Mouse (Mus musculus) ES-CJ7 (cell line): ENCODE data around the gene Ano6.

ENCODE experiments used
- DNase-seq: peaks from one replicate; pipeline ENCODE4 v3.0.0; 2011; ENCODE audit warnings: low read depth, low spot score

The Ano6 gene

GRCm38 (mm10) chr15:95855953-95856352 is 65.3 kb downstream of the Ano6 start:
- DNase-seq: no peak

GRCm38 (mm10) chr15:95856684-95857595 is 66.3 kb downstream of the Ano6 start:
- DNase-seq: no peak

- DNase-seq: no peak
These were observed 68.4 kb downstream of the Ano6 start for GRCm38 (mm10) chr15:95858876-95859655.

DNA sequence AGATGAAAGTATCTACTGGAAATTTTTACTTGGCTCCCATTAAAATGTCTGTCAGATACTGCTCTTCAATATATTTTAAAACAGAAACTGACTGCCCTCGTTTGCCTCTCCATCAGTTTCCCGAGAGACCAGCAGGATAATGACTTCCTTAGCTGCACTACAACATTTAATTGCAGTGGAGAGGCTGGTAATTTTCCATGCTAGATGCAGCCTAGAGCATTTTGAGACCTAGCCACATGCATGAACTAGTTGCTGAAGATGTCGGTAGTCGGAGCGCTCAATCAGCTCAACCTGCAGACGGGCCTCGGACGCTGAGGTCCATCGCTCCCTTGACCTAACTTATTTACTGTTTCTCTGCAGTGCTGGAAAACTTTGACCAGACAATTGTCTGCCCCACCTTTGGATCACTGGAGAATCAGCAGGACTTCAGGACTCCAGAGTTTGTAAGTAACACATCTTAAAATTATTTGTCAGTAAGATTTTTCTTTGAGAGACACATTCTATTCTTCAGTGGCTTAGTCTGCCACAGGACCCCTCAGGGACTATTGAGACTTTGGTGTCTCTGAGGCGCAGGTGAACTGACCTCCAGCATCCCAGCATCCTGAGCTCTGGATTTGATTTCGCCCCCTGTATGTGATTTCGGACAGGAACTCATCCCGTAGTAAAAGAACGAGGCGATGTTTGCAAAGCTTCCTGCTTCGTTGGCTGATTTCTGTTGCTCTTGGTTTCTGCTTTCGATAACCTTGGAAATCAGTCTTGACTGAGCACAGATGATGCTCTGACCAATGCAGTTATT is 73.4 kb downstream of the Ano6 start:
- DNase-seq: no peak

GRCm38 (mm10) chr15:95865311-95866100 is 74.9 kb downstream of the Ano6 start:
- no peak for DNase-seq

GRCm38 (mm10) chr15:95868172-95868571 is 77.5 kb downstream of the Ano6 start:
- no peak for DNase-seq

DNA sequence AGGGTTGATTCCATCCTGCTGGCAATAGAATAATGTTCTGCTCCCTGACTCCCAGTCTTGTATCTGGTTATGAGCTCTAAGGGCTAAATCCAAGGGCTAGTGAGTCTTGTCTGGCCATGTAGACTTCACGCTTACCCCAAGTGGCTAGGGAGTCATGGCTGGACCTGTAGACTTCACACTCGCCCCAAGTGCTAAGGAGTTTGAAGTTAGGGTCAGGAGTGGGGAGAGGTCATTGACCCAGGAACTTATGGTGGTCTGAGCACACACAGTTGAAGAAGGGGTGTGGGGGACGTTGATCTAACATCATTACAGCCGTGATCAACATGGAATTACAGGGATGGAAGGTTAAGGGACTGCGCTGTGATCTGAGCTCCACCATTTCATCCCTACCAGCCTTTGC is 79.0 kb downstream of the Ano6 start:
- DNase-seq: no peak

GRCm38 (mm10) chr15:95871631-95872030 is 81.0 kb downstream of the Ano6 start:
- no peak for DNase-seq

DNA sequence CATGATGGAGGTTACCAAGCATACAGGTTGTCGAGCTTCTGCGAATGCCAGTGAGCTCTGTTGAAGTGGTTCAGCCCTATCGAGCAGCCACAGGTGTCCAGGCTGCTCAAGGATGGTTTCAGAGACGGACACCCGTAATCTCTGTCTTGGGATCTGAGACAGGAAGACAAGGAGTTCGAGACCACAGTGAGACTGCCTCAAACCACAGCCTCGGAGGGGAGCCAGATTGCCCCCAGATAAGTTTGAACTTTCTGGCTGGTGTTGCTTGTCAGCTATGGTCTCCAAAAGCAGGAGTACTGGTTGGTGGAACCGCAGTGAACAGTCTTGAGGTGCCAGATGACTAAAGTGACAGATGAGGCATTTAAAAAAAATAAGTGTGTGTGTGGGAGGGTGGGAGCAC is 81.8 kb downstream of the Ano6 start:
- no peak for DNase-seq

DNA sequence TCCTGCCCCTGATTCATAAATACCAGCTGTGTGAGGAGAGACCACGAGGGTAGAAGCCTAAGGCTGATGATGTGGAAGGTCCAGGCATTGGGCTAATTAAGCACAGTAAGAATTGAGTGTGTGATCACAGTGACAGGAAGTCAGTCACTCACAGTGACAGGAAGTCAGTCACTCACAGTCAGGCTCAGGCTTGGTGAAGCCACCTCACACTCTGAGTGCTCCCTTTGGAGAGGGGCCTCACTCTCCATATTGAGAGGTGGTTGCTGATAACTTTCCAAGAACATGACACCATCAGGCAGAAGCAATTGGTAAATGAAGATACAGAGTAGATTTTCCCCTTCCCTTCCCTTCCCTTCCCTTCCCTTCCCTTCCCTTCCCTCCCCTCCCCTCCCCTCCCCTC is 82.6 kb downstream of the Ano6 start:
- no peak for DNase-seq

DNA sequence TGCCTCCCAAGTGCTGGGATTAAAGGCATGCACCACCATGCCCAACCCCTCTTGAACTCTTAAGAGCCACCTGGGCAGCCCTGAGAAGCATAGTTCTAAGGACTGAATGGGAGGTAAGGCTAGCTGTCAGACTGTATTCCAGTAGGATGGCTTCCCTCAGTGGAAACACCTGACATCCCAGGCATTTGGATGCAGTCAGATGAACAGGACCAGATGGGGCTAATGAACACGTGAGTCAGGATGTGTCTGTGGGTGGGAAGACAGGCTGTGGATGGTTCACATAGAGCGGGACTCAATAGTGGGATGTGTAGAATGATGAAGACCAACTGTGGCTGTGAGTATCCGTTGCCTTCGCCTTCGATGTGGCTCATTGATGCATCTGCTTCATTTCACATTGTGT is 83.6 kb downstream of the Ano6 start:
- DNase-seq: no peak

DNA sequence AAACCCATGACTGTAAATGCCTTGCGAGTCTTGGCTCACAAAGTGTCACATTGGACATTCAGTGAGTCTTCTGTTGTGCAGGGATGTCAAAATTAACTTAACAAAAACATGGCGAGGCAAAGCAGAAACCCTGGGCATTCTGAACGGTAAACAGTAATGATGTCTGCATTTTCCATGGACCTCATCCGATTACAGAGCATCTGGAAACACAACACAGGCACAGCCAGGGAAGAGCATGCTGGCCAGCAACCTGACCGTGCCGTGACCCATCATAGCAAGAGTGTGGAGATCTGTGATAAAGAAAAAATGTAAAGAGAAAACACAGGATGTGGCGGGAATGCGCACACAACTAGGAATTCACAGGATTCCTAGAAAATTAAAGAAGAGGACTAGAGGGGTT is 84.1 kb downstream of the Ano6 start:
- DNase-seq: no peak

DNA sequence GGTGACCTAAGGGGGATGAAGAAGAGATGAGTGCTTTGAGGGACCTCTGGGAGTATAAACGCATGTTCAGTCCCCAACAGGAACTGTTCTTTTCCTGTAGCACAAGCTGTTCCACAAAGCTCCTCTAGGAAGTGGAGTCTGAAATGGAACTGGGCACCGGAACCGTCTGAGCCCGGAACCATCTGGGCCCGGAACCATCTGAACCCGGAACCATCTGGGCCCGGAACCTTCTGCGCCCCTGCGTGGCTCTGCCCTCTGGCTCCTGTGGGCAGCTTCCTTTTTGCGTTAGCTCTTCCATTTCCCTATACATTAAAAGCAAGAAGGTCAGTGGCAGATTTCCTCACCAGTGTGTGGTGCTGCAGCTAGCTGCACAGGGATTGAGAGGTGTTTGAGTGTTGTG is 85.3 kb downstream of the Ano6 start:
- DNase-seq: no peak

- no peak for DNase-seq
These were observed 90.0 kb downstream of the Ano6 start for GRCm38 (mm10) chr15:95880616-95881151.

DNA sequence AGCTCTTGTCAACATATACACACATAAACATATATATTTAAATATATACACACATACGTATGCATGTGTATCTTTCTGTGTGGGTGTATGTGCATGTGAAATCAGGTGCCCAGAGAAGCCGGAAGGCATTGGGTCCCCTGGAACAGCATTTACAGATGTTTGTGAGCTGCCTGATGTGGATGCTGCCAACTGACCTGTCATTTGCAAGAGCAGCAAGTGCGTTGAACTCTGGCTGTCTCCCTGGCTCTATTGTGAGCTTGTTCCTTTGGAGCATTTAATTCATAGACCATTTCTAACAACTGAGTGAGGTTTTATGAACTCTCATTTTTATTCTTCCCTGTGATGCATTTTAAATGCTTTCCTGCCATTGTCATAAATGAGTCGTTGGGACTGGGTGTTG is 91.8 kb downstream of the Ano6 start:
- no peak for DNase-seq

- DNase-seq: no peak
These were observed 92.9 kb downstream of the Ano6 start for GRCm38 (mm10) chr15:95883559-95883958.

DNA sequence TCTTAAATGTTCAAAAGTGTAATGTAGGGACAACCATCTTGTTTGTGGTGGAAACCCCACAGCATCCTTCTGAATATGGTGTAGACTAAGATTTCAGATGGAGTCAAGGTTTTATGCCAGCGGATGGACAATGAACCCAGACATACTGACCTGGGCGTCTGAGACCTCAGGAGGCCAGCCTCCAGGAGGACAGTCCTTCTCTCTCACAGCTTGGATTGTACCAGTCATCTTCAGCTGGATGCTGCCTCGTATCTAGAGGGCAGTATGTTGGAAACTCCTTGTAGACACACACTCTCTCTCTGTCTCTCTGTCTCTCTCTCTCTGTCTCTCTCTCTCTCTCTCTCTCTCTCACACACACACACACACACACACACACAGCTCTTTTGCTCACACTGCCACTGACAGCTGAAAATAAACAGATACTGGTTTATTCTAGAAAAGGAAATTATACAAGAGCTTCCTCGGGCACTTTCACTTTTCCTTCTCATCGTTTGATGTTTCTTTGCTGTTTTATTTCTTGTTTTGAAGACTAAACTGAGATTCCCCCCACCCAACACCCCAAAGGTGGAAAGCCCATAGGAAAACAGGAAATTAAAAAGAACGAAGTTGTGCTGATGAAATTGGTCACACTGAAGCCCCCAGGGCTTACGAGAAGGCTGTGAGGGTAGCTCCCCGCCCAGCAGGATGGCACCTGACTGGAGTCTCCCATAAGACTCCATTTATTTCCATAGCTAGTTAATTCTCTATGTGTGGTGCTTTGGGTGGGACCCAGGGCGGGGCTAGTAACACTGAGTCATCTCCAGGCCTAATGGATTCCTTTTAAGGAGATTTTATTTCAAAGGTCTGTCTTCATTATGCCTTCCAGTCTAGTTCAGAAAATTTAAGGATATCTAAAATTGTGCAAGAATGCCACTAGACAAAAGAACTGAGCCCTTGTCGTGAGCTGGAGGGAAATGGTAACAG is 94.3 kb downstream of the Ano6 start:
- DNase-seq: no peak

GRCm38 (mm10) chr15:95885953-95886820 is 95.5 kb downstream of the Ano6 start:
- no peak for DNase-seq

GRCm38 (mm10) chr15:95887365-95887764 is 96.7 kb downstream of the Ano6 start:
- DNase-seq: no peak
